Mouse (Mus musculus) brain, embryonic 14.5 days (tissue): ENCODE results near the gene Rab25.

Experiments
- CTCF ChIP-seq: fragments of 200-500 bp; IDR thresholded peaks from 2 replicates; pipeline ENCODE4 v1.5.1; 2012; ENCODE audit warnings: inconsistent platforms, mild to moderate bottlenecking, moderate library complexity, borderline replicate concordance; ENCODE audit not compliant: insufficient read depth, insufficient read length; ENCODE audit errors: extremely low read depth
- POLR2A ChIP-seq: fragments of 200-500 bp; IDR thresholded peaks from 2 replicates; pipeline ENCODE4 v1.6.1; 2012; ENCODE audit warnings: mild to moderate bottlenecking, inconsistent platforms, borderline replicate concordance; ENCODE audit not compliant: poor library complexity, insufficient read depth, insufficient read length, severe bottlenecking; ENCODE audit errors: extremely low read depth

DNA sequence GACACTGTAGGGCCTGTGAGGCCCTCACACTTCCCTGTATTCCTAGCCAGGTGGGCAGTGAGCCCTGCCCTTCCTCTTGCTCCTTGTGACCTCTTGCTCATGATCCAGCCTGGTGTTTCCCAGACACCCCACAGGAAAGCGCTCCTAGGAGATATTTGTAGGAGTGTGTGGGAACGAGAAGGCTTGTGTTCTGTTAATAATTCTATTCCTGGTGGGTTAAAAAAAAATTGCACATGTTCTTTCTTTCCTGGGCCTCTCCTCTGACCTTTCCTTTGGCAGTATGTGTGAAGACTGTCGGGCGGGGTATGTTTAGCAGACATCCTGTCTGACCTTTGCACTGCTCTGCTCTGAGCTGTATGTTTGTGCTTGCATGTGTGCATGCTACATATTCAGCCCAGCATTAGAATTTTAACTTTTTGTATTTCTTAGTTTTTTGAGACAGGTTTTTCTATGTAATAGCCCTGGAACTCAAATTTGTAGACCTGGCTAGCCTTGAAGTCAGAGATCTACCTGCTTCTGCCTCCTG, 18.5 kb upstream of the Rab25 start:
- no peak for TF ChIP-seq CTCF
- TF ChIP-seq POLR2A: no peak
